Mouse (Mus musculus): Measurements from ENCODE around the gene Mmp20.

- no peak for TF ChIP-seq CTCF (IDR thresholded peaks at IDR 0.05; ENCODE audit: low read depth, low read length)
- no peak for TF ChIP-seq POLR2A (IDR thresholded peaks at IDR 0.05; ENCODE audit: borderline replicate concordance, low read depth, low read length)
These were observed 50.3 kb downstream of the Mmp20 start for GRCm38 (mm10) chr9:7678154-7678837.
